Mouse (Mus musculus) B cell, adult 67 days (primary cell): ENCODE results near the gene E2f8. TPM values are rescaled to one million over a fixed set of nuclear protein-coding genes. Genes with fewer than 3 reads are reported as not detected.

Experiments used
- total RNA-seq, 2 experiments: library from RNA; stranded (reverse); gene quantifications; 4 replicates each; pipeline ENCODE4 v1.2.4; 2023

E2f8 gene
- under 1 TPM; 0.33 to 0.70 TPM for total RNA-seq

GRCm38 (mm10) chr7:48881486-48881885 is at the start of gene E2f8:
TSS of gene E2f8 (minus strand) at chr7:48881596.

GRCm38 (mm10) chr7:48908521-48909341 is 27.3 kb upstream of the E2f8 start, which contains the start of gene Nav2:
TSS of gene Nav2 (plus strand) at chr7:48908716.

DNA sequence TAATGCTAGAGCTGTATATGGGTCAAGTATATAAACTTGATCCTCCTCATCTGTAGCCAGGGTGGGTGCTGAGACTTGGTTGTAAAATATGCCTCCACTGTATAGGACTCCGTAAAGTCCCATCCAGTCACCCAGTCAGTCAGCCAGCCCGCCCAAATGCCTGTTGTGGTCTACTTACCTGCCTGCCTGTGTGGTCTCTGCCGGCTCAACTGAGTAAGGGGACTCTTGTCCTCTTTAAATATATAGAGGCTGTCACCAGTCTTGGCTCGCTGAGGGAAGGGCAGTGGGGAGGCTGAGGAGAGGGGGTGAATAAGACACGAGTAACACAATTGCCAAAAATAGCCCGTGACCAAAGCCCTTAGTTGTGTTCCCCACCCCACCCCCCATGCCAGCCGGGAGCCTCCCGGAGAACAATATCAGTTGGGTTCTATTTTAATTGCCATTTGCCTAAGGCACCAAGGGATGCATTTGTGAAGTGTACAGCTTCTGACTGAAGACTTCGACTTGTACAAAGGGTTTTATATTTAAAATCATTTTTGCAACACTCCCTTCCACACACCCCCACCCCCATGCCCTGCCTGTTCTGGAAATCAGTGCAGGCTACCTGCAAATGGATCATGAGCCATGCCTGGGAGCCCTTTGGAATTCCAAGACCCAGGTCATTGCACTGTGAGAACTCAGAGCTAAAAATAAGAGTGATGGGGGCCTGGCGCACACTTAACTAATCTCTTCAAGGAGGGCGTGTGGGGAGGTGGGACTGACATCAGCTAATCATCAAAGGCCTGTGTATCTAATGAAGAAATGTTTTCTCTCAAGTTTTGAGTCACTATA is 33.4 kb downstream of the E2f8 start, which contains the start of gene Csrp3:
Gene Csrp3, minus strand, starts transcription at position 214 of the 831 bp plus-strand sequence.

Other genes with a start within 250 kb of the E2f8 start
- gene Mrgprb3, start 237.8 kb downstream of the E2f8 start, total RNA-seq = not detected
- gene Zdhhc13, start 92.6 kb downstream of the E2f8 start, total RNA-seq = 10 to 100 TPM; 39.4 to 44.1 TPM
- not detected for gene Csrp3, start 33.6 kb downstream of the E2f8 start, total RNA-seq
- gene Nav2, start 27.1 kb upstream of the E2f8 start, total RNA-seq = 1 to 10 TPM; 2.4 to 2.6 TPM